Mouse (Mus musculus): Measurements from ENCODE around the gene Pif1. TPM values are rescaled to one million over a fixed set of nuclear protein-coding genes. Genes with fewer than 3 reads are reported as not detected.
A peak's percentile ranks its signal among the peaks of the same experiment; 100 is the strongest.

Pif1 gene
- total RNA-seq, 1 experiment from 2014 or later = not detected

GRCm38 (mm10) chr9:65583045-65583444 lies 3.9 kb upstream of the Pif1 start:
- peak; percentile 23; the same call in 1 of the 2 replicates for ATAC-seq (replicated peaks; ENCODE audit: insufficient number of reproducible peaks, low FRiP score, low TSS enrichment, poor library complexity, severe bottlenecking)

- no peak for ATAC-seq (replicated peaks; ENCODE audit: insufficient number of reproducible peaks, low FRiP score, low TSS enrichment, poor library complexity, severe bottlenecking)
These were observed 261 bp downstream of the Pif1 start for GRCm38 (mm10) chr9:65587270-65587572.

GRCm38 (mm10) chr9:65587573-65588358 lies 806 bp downstream of the Pif1 start:
- no peak for ATAC-seq (replicated peaks; ENCODE audit: insufficient number of reproducible peaks, low FRiP score, low TSS enrichment, poor library complexity, severe bottlenecking)

GRCm38 (mm10) chr9:65589091-65589490 lies 2.1 kb downstream of the Pif1 start:
- ATAC-seq (replicated peaks; ENCODE audit: insufficient number of reproducible peaks, low FRiP score, low TSS enrichment, poor library complexity, severe bottlenecking) = no peak

GRCm38 (mm10) chr9:65592721-65593120 lies 5.8 kb downstream of the Pif1 start:
- no peak for ATAC-seq (replicated peaks; ENCODE audit: insufficient number of reproducible peaks, low FRiP score, low TSS enrichment, poor library complexity, severe bottlenecking)

- ATAC-seq (replicated peaks; ENCODE audit: insufficient number of reproducible peaks, low FRiP score, low TSS enrichment, poor library complexity, severe bottlenecking) = no peak
These were observed 6.6 kb downstream of the Pif1 start for GRCm38 (mm10) chr9:65593596-65593995.

GRCm38 (mm10) chr9:65598765-65599249 lies 11.8 kb downstream of the Pif1 start:
- peak; percentile 70; the same call in 1 of the 2 replicates for ATAC-seq (replicated peaks; ENCODE audit: insufficient number of reproducible peaks, low FRiP score, low TSS enrichment, poor library complexity, severe bottlenecking)

GRCm38 (mm10) chr9:65600951-65601350 lies 14.0 kb downstream of the Pif1 start:
- no peak for ATAC-seq (replicated peaks; ENCODE audit: insufficient number of reproducible peaks, low FRiP score, low TSS enrichment, poor library complexity, severe bottlenecking)

GRCm38 (mm10) chr9:65603401-65604102 lies 16.6 kb downstream of the Pif1 start:
- ATAC-seq (replicated peaks; ENCODE audit: insufficient number of reproducible peaks, low FRiP score, low TSS enrichment, poor library complexity, severe bottlenecking) = no peak

GRCm38 (mm10) chr9:65605471-65606136 lies 18.6 kb downstream of the Pif1 start:
- peak; percentile 43; the same call in 1 of the 2 replicates for ATAC-seq (replicated peaks; ENCODE audit: insufficient number of reproducible peaks, low FRiP score, low TSS enrichment, poor library complexity, severe bottlenecking)

- no peak for ATAC-seq (replicated peaks; ENCODE audit: insufficient number of reproducible peaks, low FRiP score, low TSS enrichment, poor library complexity, severe bottlenecking)
These were observed 19.6 kb downstream of the Pif1 start for GRCm38 (mm10) chr9:65606321-65607109.

GRCm38 (mm10) chr9:65607120-65607519 lies 20.2 kb downstream of the Pif1 start:
- ATAC-seq (replicated peaks; ENCODE audit: insufficient number of reproducible peaks, low FRiP score, low TSS enrichment, poor library complexity, severe bottlenecking) = no peak

- ATAC-seq (replicated peaks; ENCODE audit: insufficient number of reproducible peaks, low FRiP score, low TSS enrichment, poor library complexity, severe bottlenecking) = no peak
These were observed 25.1 kb downstream of the Pif1 start for GRCm38 (mm10) chr9:65611969-65612486.

- ATAC-seq (replicated peaks; ENCODE audit: insufficient number of reproducible peaks, low FRiP score, low TSS enrichment, poor library complexity, severe bottlenecking) = no peak
These were observed 26.1 kb downstream of the Pif1 start for GRCm38 (mm10) chr9:65613098-65613497.

- no peak for ATAC-seq (replicated peaks; ENCODE audit: insufficient number of reproducible peaks, low FRiP score, low TSS enrichment, poor library complexity, severe bottlenecking)
These were observed 32.4 kb downstream of the Pif1 start for GRCm38 (mm10) chr9:65619311-65619710.

- ATAC-seq (replicated peaks; ENCODE audit: insufficient number of reproducible peaks, low FRiP score, low TSS enrichment, poor library complexity, severe bottlenecking) = no peak
These were observed 34.2 kb downstream of the Pif1 start for GRCm38 (mm10) chr9:65621196-65621595.

GRCm38 (mm10) chr9:65621666-65622065 lies 34.7 kb downstream of the Pif1 start:
- ATAC-seq (replicated peaks; ENCODE audit: insufficient number of reproducible peaks, low FRiP score, low TSS enrichment, poor library complexity, severe bottlenecking) = no peak

GRCm38 (mm10) chr9:65622826-65623225 lies 35.9 kb downstream of the Pif1 start:
- ATAC-seq (replicated peaks; ENCODE audit: insufficient number of reproducible peaks, low FRiP score, low TSS enrichment, poor library complexity, severe bottlenecking) = no peak

- ATAC-seq (replicated peaks; ENCODE audit: insufficient number of reproducible peaks, low FRiP score, low TSS enrichment, poor library complexity, severe bottlenecking) = no peak
These were observed 37.3 kb downstream of the Pif1 start for GRCm38 (mm10) chr9:65624266-65624665.

Data from monocyte, adult 5-6 weeks (primary cell).